Mouse (Mus musculus): Measurements from ENCODE around the gene Ccdc157.

DNA sequence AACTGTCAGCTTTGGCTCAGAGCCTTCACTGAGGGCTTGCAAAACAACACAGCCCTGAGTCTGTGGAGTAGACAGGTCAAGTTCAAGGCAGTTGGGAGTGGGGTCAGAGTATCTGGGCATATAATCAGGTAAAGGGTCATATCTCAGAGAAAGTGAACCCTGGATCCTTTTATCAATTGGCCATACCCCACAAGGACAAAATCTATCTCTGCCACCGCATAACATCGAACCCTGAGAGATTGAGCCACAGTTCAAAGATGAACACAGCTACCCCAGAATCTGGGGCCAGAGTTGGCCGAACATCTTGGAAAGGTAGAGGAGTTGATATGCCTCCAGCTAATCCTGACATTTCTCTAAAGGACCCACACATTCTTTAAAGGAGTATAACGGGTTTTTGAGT lies 48.1 kb downstream of the Ccdc157 start:
- no peak for TF ChIP-seq CTCF (IDR thresholded peaks at IDR 0.05)
- TF ChIP-seq EP300 (IDR thresholded peaks at IDR 0.05): no peak
